Mouse (Mus musculus) spleen, adult 2 months (tissue): ENCODE data around the gene Cdkl3. TPM values are rescaled to one million over a fixed set of nuclear protein-coding genes. Genes with fewer than 3 reads are reported as not detected.
A peak's percentile ranks its signal among the peaks of the same experiment; 100 is the strongest.

Source experiments
- DNase-seq, 2 experiments: peaks; one replicate each; pipeline versions ENCODE4 v3.0.0 to v3.0.0-alpha.2; 2012 to 2021; ENCODE audit warnings: low spot score in 2 of 2, low read depth in 1 of 2
- H3K27ac ChIP-seq: fragments of 200-500 bp; 2 replicates; pipeline ENCODE4 v1.5.1; 2012; ENCODE audit warnings: low read length, inconsistent platforms; ENCODE audit not compliant: insufficient read depth
- H3K27me3 ChIP-seq: fragments of 200-500 bp; 2 replicates; pipeline ENCODE4 v1.6.1; 2012; ENCODE audit warnings: mild to moderate bottlenecking, moderate library complexity, low read length, inconsistent platforms; ENCODE audit not compliant: control insufficient read depth, insufficient read depth
- H3K36me3 ChIP-seq: fragments of 200-500 bp; 2 replicates; pipeline ENCODE4 v1.6.1; 2012; ENCODE audit warnings: mild to moderate bottlenecking, low read length, inconsistent platforms; ENCODE audit not compliant: control insufficient read depth, insufficient read depth
- H3K4me1 ChIP-seq: fragments of 200-500 bp; 2 replicates; pipeline ENCODE4 v1.6.1; 2011; ENCODE audit warnings: inconsistent platforms; ENCODE audit not compliant: control insufficient read depth, insufficient read depth, insufficient read length
- H3K4me3 ChIP-seq: fragments of 200-500 bp; 2 replicates; pipeline ENCODE4 v1.5.1; 2011; ENCODE audit warnings: mild to moderate bottlenecking, inconsistent platforms; ENCODE audit not compliant: insufficient read depth, insufficient read length; ENCODE audit errors: extremely low read depth
- CTCF ChIP-seq: fragments of 200-500 bp; IDR thresholded peaks from 2 replicates; pipeline ENCODE4 v1.5.1; 2011; ENCODE audit warnings: mild to moderate bottlenecking, inconsistent platforms; ENCODE audit not compliant: insufficient read depth, insufficient read length, insufficient replicate concordance; ENCODE audit errors: extremely low read depth
- POLR2A ChIP-seq: fragments of 200-500 bp; IDR thresholded peaks from 2 replicates; pipeline ENCODE4 v1.6.1; 2011; ENCODE audit warnings: low read depth, low read length, inconsistent platforms
- WGBS: fragments of 180-500 bp; shearing (Covaris S2); methylation state at CpG from one replicate; pipeline ENCODE4 v1.1.7; 2018; 5-methylcytosine and 5-hydroxymethylcytosine counted together
- polyA plus RNA-seq: library from polyadenylated mRNA; depleted of rRNA; stranded (reverse); fragments of >200 nt; gene quantifications from 2 replicates; pipeline ENCODE4 v1.2.3, GENCODE M21; 2012

Cdkl3 gene
- polyA plus RNA-seq, 1 experiment = 1.4 TPM

- H3K4me3 ChIP-seq = no peak overlapping the region
- no peak for TF ChIP-seq POLR2A
- no peak for TF ChIP-seq CTCF
- H3K27me3 ChIP-seq = no peaks in the 10 kb centered on the region
- DNase-seq = no peak
- no peaks in the 10 kb centered on the region for H3K36me3 ChIP-seq
- no peak overlapping the region for H3K27ac ChIP-seq
- WGBS = 60% methylated on average over 9 of the region's 9 CpGs
- no peaks in the 10 kb centered on the region for H3K4me1 ChIP-seq
Observed at GRCm38 (mm10) chr11:52086204-52086864, 82.3 kb downstream of the Cdkl3 start.

- H3K36me3 ChIP-seq = no peaks in the 10 kb centered on the region
- no peak for DNase-seq
- no peak overlapping the region for H3K27ac ChIP-seq
- H3K4me1 ChIP-seq = no peaks in the 10 kb centered on the region
- no peak overlapping the region for H3K4me3 ChIP-seq
- no peaks in the 10 kb centered on the region for H3K27me3 ChIP-seq
- TF ChIP-seq POLR2A (no peak), CTCF (no peak)
- 76% methylated on average over 8 of the region's 8 CpGs for WGBS
Observed at GRCm38 (mm10) chr11:52089291-52089690, 85.3 kb downstream of the Cdkl3 start.

GRCm38 (mm10) chr11:52091261-52091660 is 87.2 kb downstream of the Cdkl3 start:
- WGBS = 89% methylated on average over 9 of the region's 9 CpGs

GRCm38 (mm10) chr11:52094568-52094967 is 90.5 kb downstream of the Cdkl3 start:
- no peak overlapping the region; the same call in 1 of the 2 replicates for H3K27ac ChIP-seq
- H3K4me1 ChIP-seq = peaks cover 6% of the 10 kb centered on the region
- no peak overlapping the region for H3K4me3 ChIP-seq
- 82% methylated on average over 5 of the region's 5 CpGs for WGBS
- no peaks in the 10 kb centered on the region for H3K36me3 ChIP-seq
- no peak for DNase-seq
- H3K27me3 ChIP-seq = no peaks in the 10 kb centered on the region
- no peak for TF ChIP-seq POLR2A
- TF ChIP-seq CTCF = no peak

More at GRCm38 (mm10) chr11:52091261-52091660, 87.2 kb downstream of the Cdkl3 start:
- Histone ChIP-seq H3K27me3 (no peaks in the 10 kb centered on the region), H3K27ac (no peak overlapping the region), H3K4me3 (no peak overlapping the region), H3K4me1 (no peaks in the 10 kb centered on the region), H3K36me3 (no peaks in the 10 kb centered on the region)
- DNase-seq = no peak
- TF ChIP-seq CTCF (no peak), POLR2A (no peak)

- DNase-seq = no peak
- Histone ChIP-seq H3K4me3 (no peak overlapping the region), H3K27me3 (no peaks in the 10 kb centered on the region), H3K27ac (no peak overlapping the region), H3K4me1 (peaks cover 12% of the 10 kb centered on the region), H3K36me3 (no peaks in the 10 kb centered on the region)
- TF ChIP-seq CTCF (no peak), POLR2A (no peak)
- WGBS = 79% methylated on average over 3 of the region's 3 CpGs
Observed at GRCm38 (mm10) chr11:52097016-52097415, 93.0 kb downstream of the Cdkl3 start.

GRCm38 (mm10) chr11:52097596-52097995 is 93.6 kb downstream of the Cdkl3 start:
- Histone ChIP-seq H3K4me1 (peaks cover 12% of the 10 kb centered on the region), H3K4me3 (no peak overlapping the region), H3K27me3 (no peaks in the 10 kb centered on the region), H3K27ac (no peak overlapping the region), H3K36me3 (no peaks in the 10 kb centered on the region)
- WGBS = 81% methylated on average over 2 of the region's 2 CpGs
- TF ChIP-seq POLR2A (no peak), CTCF (no peak)
- DNase-seq = no peak

- peak; percentile 96 to 98 for DNase-seq
- WGBS = under 1% methylated on average over 53 of the region's 53 CpGs
- TF ChIP-seq CTCF (0 out of 2 replicates have a peak, but pooled peaks have one; percentile 0), POLR2A (peak; percentile 71; the same call in 1 of the 2 replicates)
- Histone ChIP-seq H3K36me3 (no peaks in the 10 kb centered on the region), H3K4me1 (peaks cover 14% of the 10 kb centered on the region), H3K27ac (peak within 1 kb of the TSS; percentile 94), H3K27me3 (no peaks in the 10 kb centered on the region), H3K4me3 (peak within 1 kb of the TSS; percentile 90)
Observed at GRCm38 (mm10) chr11:52098398-52098946, 94.5 kb downstream of the Cdkl3 start, which contains the start of gene Ppp2ca. Gene Ppp2ca, plus strand, starts transcription at chr11:52098681.
